Comparison of ENCODE assay signal across 26 mouse cellular contexts in genomic region chr5:61985211-61985610, GRCm38 (mm10).
DNase-seq lines count a peak whose midpoint lies in the region; ATAC-seq and TF ChIP-seq lines count a peak whose summit lies in the region.
"Had no signal": no experiment of that assay in that cellular context is flagged by ENCODE, and none has a peak within 500 bp of the region (broad histone marks: within the 10 kb centered on the region; RNA-seq: fewer than 3 reads in every experiment).

No protein-coding gene starts in this region.

- no peaks in the 10 kb centered on the region for H3K9me3 ChIP-seq in embryonic facial prominence, embryonic 14.5 days (ENCODE audit: control insufficient read depth, low read length)
- no peaks in the 10 kb centered on the region for H3K9me3 ChIP-seq in embryonic facial prominence, embryonic 10.5 days
- no peaks in the 10 kb centered on the region for H3K9me3 ChIP-seq in forebrain, embryonic 14.5 days (replicated peaks; ENCODE audit: control insufficient read depth, low read length)
- no peaks in the 10 kb centered on the region for H3K9me3 ChIP-seq in forebrain, embryonic 10.5 days
- H3K9me3 ChIP-seq in midbrain, embryonic 14.5 days (ENCODE audit: control insufficient read depth, low read length) = no peaks in the 10 kb centered on the region
- no peaks in the 10 kb centered on the region for H3K9me3 ChIP-seq in midbrain, postnatal 0 days (ENCODE audit: low read length)
- H3K9me3 ChIP-seq: embryonic facial prominence, embryonic 12.5 days; embryonic facial prominence, embryonic 15.5 days; G1E had no signal

- H3K4me3 ChIP-seq in embryonic facial prominence, embryonic 14.5 days (ENCODE audit: low read depth, low read length) = no peak overlapping the region
- H3K4me3 ChIP-seq in embryonic facial prominence, embryonic 10.5 days = no peak overlapping the region
- no peak overlapping the region for H3K4me3 ChIP-seq in forebrain, embryonic 14.5 days (ENCODE audit: low read depth, low read length)
- no peak overlapping the region for H3K4me3 ChIP-seq in forebrain, embryonic 10.5 days
- no peak overlapping the region for H3K4me3 ChIP-seq in midbrain, embryonic 14.5 days (replicated peaks; ENCODE audit: low read depth, low read length)
- H3K4me3 ChIP-seq in midbrain, postnatal 0 days (ENCODE audit: low read depth, low read length) = no peak overlapping the region
- H3K4me3 ChIP-seq: embryonic facial prominence, embryonic 12.5 days; embryonic facial prominence, embryonic 15.5 days; erythroblast, embryonic 14.5 days had no signal

- no peak overlapping the region for H3K9ac ChIP-seq in embryonic facial prominence, embryonic 14.5 days (ENCODE audit: low read depth, low read length)
- H3K9ac ChIP-seq in forebrain, embryonic 14.5 days (ENCODE audit: low read length) = no peak overlapping the region
- H3K9ac ChIP-seq in midbrain, embryonic 14.5 days (replicated peaks; ENCODE audit: low read length) = no peak overlapping the region
- no peak overlapping the region for H3K9ac ChIP-seq in midbrain, postnatal 0 days (replicated peaks; ENCODE audit: low read length, poor library complexity, severe bottlenecking)
- H3K9ac ChIP-seq: embryonic facial prominence, embryonic 12.5 days; embryonic facial prominence, embryonic 15.5 days had no signal

- no peak overlapping the region for H3K4me2 ChIP-seq in embryonic facial prominence, embryonic 14.5 days (ENCODE audit: low read depth, low read length)
- H3K4me2 ChIP-seq in forebrain, embryonic 14.5 days (ENCODE audit: low read length) = no peak overlapping the region
- no peak overlapping the region for H3K4me2 ChIP-seq in midbrain, embryonic 14.5 days (ENCODE audit: low read length)
- no peak overlapping the region for H3K4me2 ChIP-seq in midbrain, postnatal 0 days (ENCODE audit: low read depth, low read length, poor library complexity, severe bottlenecking)
- H3K4me2 ChIP-seq: embryonic facial prominence, embryonic 12.5 days; embryonic facial prominence, embryonic 15.5 days had no signal

- H3K4me1 ChIP-seq in embryonic facial prominence, embryonic 14.5 days (ENCODE audit: control insufficient read depth, insufficient read depth, low read length) = no peaks in the 10 kb centered on the region
- no peaks in the 10 kb centered on the region for H3K4me1 ChIP-seq in embryonic facial prominence, embryonic 10.5 days
- H3K4me1 ChIP-seq in forebrain, embryonic 14.5 days (ENCODE audit: control insufficient read depth, insufficient read depth, low read length) = no peaks in the 10 kb centered on the region
- H3K4me1 ChIP-seq in forebrain, embryonic 10.5 days = no peaks in the 10 kb centered on the region
- no peaks in the 10 kb centered on the region for H3K4me1 ChIP-seq in midbrain, embryonic 14.5 days (ENCODE audit: control insufficient read depth, insufficient read depth, low read length)
- H3K4me1 ChIP-seq in midbrain, postnatal 0 days (ENCODE audit: insufficient read depth, low read length) = no peaks in the 10 kb centered on the region
- H3K4me1 ChIP-seq: embryonic facial prominence, embryonic 12.5 days; embryonic facial prominence, embryonic 15.5 days had no signal

- TF ChIP-seq CTCF in midbrain, postnatal 0 days (IDR thresholded peaks at IDR 0.05) = no peak

- no peaks in the 10 kb centered on the region for H3K27me3 ChIP-seq in embryonic facial prominence, embryonic 14.5 days (replicated peaks; ENCODE audit: control insufficient read depth, insufficient read depth, low read length)
- no peaks in the 10 kb centered on the region for H3K27me3 ChIP-seq in embryonic facial prominence, embryonic 10.5 days (replicated peaks; ENCODE audit: low read depth, poor library complexity, severe bottlenecking)
- H3K27me3 ChIP-seq in forebrain, embryonic 14.5 days (replicated peaks; ENCODE audit: control insufficient read depth, insufficient read depth, low read length) = no peaks in the 10 kb centered on the region
- H3K27me3 ChIP-seq in forebrain, embryonic 10.5 days (ENCODE audit: poor library complexity, severe bottlenecking) = no peaks in the 10 kb centered on the region
- H3K27me3 ChIP-seq in midbrain, embryonic 14.5 days (ENCODE audit: control insufficient read depth, insufficient read depth, low read length) = no peaks in the 10 kb centered on the region
- H3K27me3 ChIP-seq in midbrain, postnatal 0 days (ENCODE audit: insufficient read depth, low read length) = no peaks in the 10 kb centered on the region
- H3K27me3 ChIP-seq: CH12.LX; embryonic facial prominence, embryonic 12.5 days; embryonic facial prominence, embryonic 15.5 days; Patski had no signal

- DNase-seq in embryonic facial prominence, embryonic 14.5 days (ENCODE audit: low spot score) = peak; percentile 2
- DNase-seq in embryonic facial prominence, embryonic 10.5 days (ENCODE audit: low spot score) = no peak
- DNase-seq in forebrain, embryonic 14.5 days (ENCODE audit: low spot score) = peak; percentile 54
- DNase-seq in forebrain, embryonic 10.5 days (ENCODE audit: extremely low spot score, low spot score) = no peak
- DNase-seq in midbrain, embryonic 14.5 days = peak; percentile 18
- DNase-seq in midbrain, postnatal 0 days (ENCODE audit: low spot score) = no peak
- DNase-seq: adrenal gland, adult 8-10 months; adrenal gland, postnatal 14 days; adrenal gland, postnatal 36 days; B cell, adult 2 months; cerebellum, adult 11 months; cerebellum, adult 18-20 months; cerebellum, adult 8-10 months; cerebellum, adult 9-11 months; cerebellum, postnatal 14 days; cerebellum, postnatal 36 days; embryo, embryonic 11 days had no signal

- H3K27ac ChIP-seq in embryonic facial prominence, embryonic 14.5 days (replicated peaks; ENCODE audit: low read depth, low read length) = no peak overlapping the region
- no peak overlapping the region for H3K27ac ChIP-seq in embryonic facial prominence, embryonic 10.5 days (replicated peaks)
- H3K27ac ChIP-seq in forebrain, embryonic 14.5 days (ENCODE audit: low read depth, low read length) = no peak overlapping the region
- no peak overlapping the region for H3K27ac ChIP-seq in forebrain, embryonic 10.5 days
- H3K27ac ChIP-seq in midbrain, embryonic 14.5 days (replicated peaks; ENCODE audit: low read depth, low read length) = no peak overlapping the region
- H3K27ac ChIP-seq in midbrain, postnatal 0 days (ENCODE audit: low read depth, low read length) = no peak overlapping the region
- H3K27ac ChIP-seq: embryonic facial prominence, embryonic 12.5 days; embryonic facial prominence, embryonic 15.5 days had no signal

- 43% methylated on average over 1 of the region's 1 CpGs for WGBS in embryonic facial prominence, embryonic 14.5 days
- 84% methylated on average over 1 of the region's 1 CpGs for WGBS in embryonic facial prominence, embryonic 10.5 days
- WGBS in forebrain, embryonic 14.5 days = 22% methylated on average over 1 of the region's 1 CpGs
- 83% methylated on average over 1 of the region's 1 CpGs for WGBS in forebrain, embryonic 10.5 days
- 33% methylated on average over 1 of the region's 1 CpGs for WGBS in midbrain, embryonic 14.5 days
- WGBS in midbrain, postnatal 0 days = 25% methylated on average over 1 of the region's 1 CpGs

- ATAC-seq in embryonic facial prominence, embryonic 14.5 days (ENCODE audit: low read depth) = no peak
- ATAC-seq in forebrain, embryonic 14.5 days = no peak
- ATAC-seq in midbrain, embryonic 14.5 days (ENCODE audit: low FRiP score, low TSS enrichment) = no peak
- no peak for ATAC-seq in midbrain, postnatal 0 days (ENCODE audit: low FRiP score)
- ATAC-seq: activated CD4-positive, CD25-positive, alpha-beta regulatory T cell, adult 4 months; CD4-positive, CD25-positive, alpha-beta regulatory T cell, adult 4 months; forebrain, embryonic 16.5 days; Patski had no signal

- no peaks in the 10 kb centered on the region for H3K36me3 ChIP-seq in embryonic facial prominence, embryonic 14.5 days (ENCODE audit: control insufficient read depth, insufficient read depth, low read length)
- H3K36me3 ChIP-seq in embryonic facial prominence, embryonic 10.5 days (replicated peaks) = no peaks in the 10 kb centered on the region
- H3K36me3 ChIP-seq in forebrain, embryonic 14.5 days (ENCODE audit: control insufficient read depth, insufficient read depth, low read length) = no peaks in the 10 kb centered on the region
- H3K36me3 ChIP-seq in forebrain, embryonic 10.5 days (replicated peaks) = no peaks in the 10 kb centered on the region
- H3K36me3 ChIP-seq in midbrain, embryonic 14.5 days (ENCODE audit: control insufficient read depth, insufficient read depth, low read length) = no peaks in the 10 kb centered on the region
- no peaks in the 10 kb centered on the region for H3K36me3 ChIP-seq in midbrain, postnatal 0 days (ENCODE audit: insufficient read depth, low read length)
- H3K36me3 ChIP-seq: embryonic facial prominence, embryonic 12.5 days; embryonic facial prominence, embryonic 15.5 days; G1E had no signal

Comparison
In these comparisons a context has a peak if more than half of its experiments do, and no peak if none do; other contexts are left out.
1. DNase-seq: peak in embryonic facial prominence, embryonic 14.5 days (single experiment), forebrain, embryonic 14.5 days (single experiment) and midbrain, embryonic 14.5 days (single experiment); none in embryonic facial prominence, embryonic 10.5 days (single experiment), forebrain, embryonic 10.5 days (single experiment) and midbrain, postnatal 0 days (single experiment).